Mouse (Mus musculus): Measurements from ENCODE around the gene Gjd3. TPM values are rescaled to one million over a fixed set of nuclear protein-coding genes. Genes with fewer than 3 reads are reported as not detected.

The Gjd3 gene
- polyA plus RNA-seq, 1 experiment from 2014 or later = not detected

DNA sequence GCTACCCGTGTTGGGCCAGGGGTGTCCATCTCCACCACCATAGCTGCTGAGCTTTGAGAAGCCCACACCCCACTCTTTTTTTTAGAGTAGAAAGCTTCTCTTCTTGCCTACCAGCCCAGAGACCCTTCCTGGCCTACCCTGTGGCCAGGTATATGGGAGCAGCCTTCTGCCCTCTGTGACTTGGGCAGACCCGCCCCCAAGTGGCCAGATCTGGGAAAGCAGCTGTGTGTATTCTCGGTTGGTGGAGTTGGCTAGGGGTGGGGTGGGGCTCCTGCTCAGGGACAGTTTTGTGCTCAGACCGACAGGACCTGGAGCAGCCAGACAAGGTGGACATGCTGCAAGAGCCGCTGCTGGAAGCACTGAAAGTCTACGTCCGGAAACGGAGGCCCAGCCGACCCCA, 10.6 kb downstream of the Gjd3 start:
- Histone ChIP-seq H3K79me2 (ENCODE audit: inconsistent target) (no peaks in the 10 kb centered on the region), H3K36me3 (ENCODE audit: inconsistent target) (peaks cover 49% of the 10 kb centered on the region; the same call in 1 of the 2 replicates), H3K27ac (no peak overlapping the region), H3K4me3 (ENCODE audit: inconsistent target) (no peak overlapping the region)
- 58% methylated on average over 9 of the region's 9 CpGs for WGBS (ENCODE audit: missing documents)

GRCm38 (mm10) chr11:98971316-98972031, 11.3 kb downstream of the Gjd3 start:
- H3K27ac ChIP-seq = no peak overlapping the region
- H3K36me3 ChIP-seq (ENCODE audit: inconsistent target) = peaks cover 55% of the 10 kb centered on the region; the same call in 1 of the 2 replicates
- H3K4me3 ChIP-seq (ENCODE audit: inconsistent target) = no peak overlapping the region
- 89% methylated on average over 19 of the region's 23 CpGs for WGBS (ENCODE audit: missing documents)
- no peaks in the 10 kb centered on the region; the same call in 1 of the 2 replicates for H3K79me2 ChIP-seq (ENCODE audit: inconsistent target)

DNA sequence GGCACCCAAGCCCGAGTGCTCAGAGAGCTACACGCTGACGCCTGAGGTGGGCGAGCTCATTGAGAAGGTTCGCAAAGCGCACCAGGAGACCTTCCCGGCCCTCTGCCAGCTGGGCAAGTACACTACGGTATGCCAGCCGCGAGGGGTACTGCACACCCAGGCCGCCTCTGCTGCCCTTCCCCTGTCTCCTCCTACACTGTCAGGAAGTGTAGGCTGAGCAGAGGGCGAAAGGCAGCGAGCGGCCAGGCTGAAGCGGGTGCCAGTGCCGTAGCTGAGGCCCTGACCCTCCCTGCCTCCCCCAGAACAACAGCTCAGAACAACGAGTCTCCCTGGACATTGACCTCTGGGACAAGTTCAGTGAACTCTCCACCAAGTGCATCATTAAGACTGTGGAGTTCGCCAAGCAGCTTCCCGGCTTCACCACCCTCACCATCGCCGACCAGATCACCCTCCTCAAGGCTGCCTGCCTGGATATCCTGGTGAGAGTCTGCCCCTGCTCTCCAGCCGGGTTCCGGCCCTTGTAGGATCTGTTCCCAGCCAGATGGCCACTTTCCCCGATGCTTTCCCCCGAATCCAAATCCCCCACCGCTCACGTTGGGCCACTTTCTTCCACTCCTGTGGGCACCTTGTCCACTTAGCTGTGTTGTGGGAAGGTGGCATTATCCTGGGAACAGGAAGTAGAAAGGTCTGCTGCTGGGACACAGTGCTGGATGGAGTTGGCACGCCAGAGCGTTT, 12.5 kb downstream of the Gjd3 start:
- 95% methylated on average over 29 of the region's 29 CpGs for WGBS (ENCODE audit: missing documents)
- no peak overlapping the region for H3K4me3 ChIP-seq (ENCODE audit: inconsistent target)
- peaks cover 55% of the 10 kb centered on the region; the same call in 1 of the 2 replicates for H3K36me3 ChIP-seq (ENCODE audit: inconsistent target)
- H3K27ac ChIP-seq = no peak overlapping the region
- H3K79me2 ChIP-seq (ENCODE audit: inconsistent target) = peaks cover 7% of the 10 kb centered on the region; the same call in 1 of the 2 replicates

GRCm38 (mm10) chr11:98969496-98969927, 13.3 kb downstream of the Gjd3 start:
- Histone ChIP-seq H3K27ac (no peak overlapping the region), H3K79me2 (ENCODE audit: inconsistent target) (peaks cover 15% of the 10 kb centered on the region; the same call in 1 of the 2 replicates), H3K36me3 (ENCODE audit: inconsistent target) (peaks cover 55% of the 10 kb centered on the region; the same call in 1 of the 2 replicates), H3K4me3 (ENCODE audit: inconsistent target) (no peak overlapping the region)
- WGBS (ENCODE audit: missing documents) = 71% methylated on average over 13 of the region's 17 CpGs

DNA sequence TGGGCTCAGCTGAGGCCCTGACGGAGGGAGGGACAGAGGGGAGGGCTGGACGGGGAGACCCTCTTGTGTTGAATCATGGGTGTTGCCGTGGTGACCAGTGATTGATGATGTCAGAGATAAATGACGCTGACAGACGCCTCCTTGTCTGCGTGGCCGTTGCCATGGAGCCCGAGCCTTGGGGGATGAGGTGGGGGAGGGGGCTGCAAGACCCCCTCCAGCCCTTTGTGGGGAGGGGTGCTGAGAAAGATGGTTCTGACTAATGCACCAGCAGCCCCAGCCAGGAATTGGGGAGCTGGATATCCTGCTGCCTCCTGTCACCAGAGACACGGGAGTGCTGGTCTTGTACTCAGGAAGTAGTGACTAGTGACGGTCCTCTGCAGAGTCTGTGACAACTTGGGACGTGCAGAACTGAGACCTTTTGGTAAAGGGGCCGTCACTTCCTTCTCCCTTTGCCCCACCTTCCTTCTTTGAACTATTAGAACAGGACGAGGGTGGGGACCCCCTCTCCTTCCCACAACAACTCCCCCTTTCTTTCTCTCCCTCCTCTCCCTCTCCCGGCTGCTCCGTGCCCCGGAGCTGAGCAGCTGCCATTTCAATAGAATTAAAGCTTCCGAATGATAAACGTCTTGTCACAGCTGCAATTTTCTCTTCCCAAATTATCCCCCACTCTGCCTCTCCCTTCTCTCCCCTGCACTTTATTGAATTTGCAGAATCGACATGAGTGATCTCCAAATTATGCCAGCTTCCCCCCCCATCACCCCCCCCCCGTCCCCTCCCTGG, 13.9 kb downstream of the Gjd3 start:
- 33% methylated on average over 13 of the region's 20 CpGs for WGBS (ENCODE audit: missing documents)
- no peak overlapping the region for H3K27ac ChIP-seq
- peaks cover 51% of the 10 kb centered on the region; the same call in 1 of the 2 replicates for H3K36me3 ChIP-seq (ENCODE audit: inconsistent target)

DNA sequence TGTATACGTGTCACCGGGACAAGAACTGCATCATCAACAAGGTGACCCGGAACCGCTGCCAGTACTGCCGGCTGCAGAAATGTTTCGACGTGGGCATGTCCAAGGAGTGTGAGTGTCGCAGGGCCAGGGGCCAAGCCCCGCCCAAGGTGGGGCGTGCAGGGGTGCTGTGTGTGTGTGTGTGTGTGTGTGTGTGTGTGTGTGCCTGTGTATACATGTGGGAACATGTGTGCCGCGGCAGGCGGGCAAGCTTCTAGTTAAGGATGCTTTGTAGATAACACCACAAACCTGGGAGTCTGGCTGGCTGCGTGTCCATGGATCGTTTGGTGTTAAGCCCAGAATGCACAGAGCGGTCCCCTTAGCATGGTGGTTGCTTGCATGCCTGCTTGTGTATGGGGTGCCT, 14.7 kb downstream of the Gjd3 start:
- 93% methylated on average over 14 of the region's 16 CpGs for WGBS (ENCODE audit: missing documents)
- Histone ChIP-seq H3K4me3 (ENCODE audit: inconsistent target) (no peak overlapping the region), H3K27ac (no peak overlapping the region), H3K36me3 (ENCODE audit: inconsistent target) (peaks cover 48% of the 10 kb centered on the region; the same call in 1 of the 2 replicates), H3K79me2 (ENCODE audit: inconsistent target) (peaks cover 28% of the 10 kb centered on the region; the same call in 1 of the 2 replicates)

More for the DNA sequence above, 13.9 kb downstream of the Gjd3 start:
- Histone ChIP-seq H3K4me3 (ENCODE audit: inconsistent target) (no peak overlapping the region), H3K79me2 (ENCODE audit: inconsistent target) (peaks cover 21% of the 10 kb centered on the region; the same call in 1 of the 2 replicates)

- Histone ChIP-seq H3K36me3 (ENCODE audit: inconsistent target) (peaks cover 38% of the 10 kb centered on the region; the same call in 1 of the 2 replicates), H3K79me2 (ENCODE audit: inconsistent target) (peaks cover 43% of the 10 kb centered on the region; the same call in 1 of the 2 replicates), H3K27ac (no peak overlapping the region), H3K4me3 (ENCODE audit: inconsistent target) (no peak overlapping the region)
- whole genome bisulfite sequencing (ENCODE audit: missing documents) = 78% methylated on average over 7 of the region's 9 CpGs
These were observed 16.2 kb downstream of the Gjd3 start for GRCm38 (mm10) chr11:98966499-98967141.

GRCm38 (mm10) chr11:98965416-98966077, 17.3 kb downstream of the Gjd3 start:
- Histone ChIP-seq H3K4me3 (ENCODE audit: inconsistent target) (no peak overlapping the region), H3K27ac (no peak overlapping the region), H3K36me3 (ENCODE audit: inconsistent target) (peaks cover 27% of the 10 kb centered on the region; the same call in 1 of the 2 replicates), H3K79me2 (ENCODE audit: inconsistent target) (peaks cover 52% of the 10 kb centered on the region; the same call in 1 of the 2 replicates)
- 86% methylated on average over 6 of the region's 11 CpGs for WGBS (ENCODE audit: missing documents)

DNA sequence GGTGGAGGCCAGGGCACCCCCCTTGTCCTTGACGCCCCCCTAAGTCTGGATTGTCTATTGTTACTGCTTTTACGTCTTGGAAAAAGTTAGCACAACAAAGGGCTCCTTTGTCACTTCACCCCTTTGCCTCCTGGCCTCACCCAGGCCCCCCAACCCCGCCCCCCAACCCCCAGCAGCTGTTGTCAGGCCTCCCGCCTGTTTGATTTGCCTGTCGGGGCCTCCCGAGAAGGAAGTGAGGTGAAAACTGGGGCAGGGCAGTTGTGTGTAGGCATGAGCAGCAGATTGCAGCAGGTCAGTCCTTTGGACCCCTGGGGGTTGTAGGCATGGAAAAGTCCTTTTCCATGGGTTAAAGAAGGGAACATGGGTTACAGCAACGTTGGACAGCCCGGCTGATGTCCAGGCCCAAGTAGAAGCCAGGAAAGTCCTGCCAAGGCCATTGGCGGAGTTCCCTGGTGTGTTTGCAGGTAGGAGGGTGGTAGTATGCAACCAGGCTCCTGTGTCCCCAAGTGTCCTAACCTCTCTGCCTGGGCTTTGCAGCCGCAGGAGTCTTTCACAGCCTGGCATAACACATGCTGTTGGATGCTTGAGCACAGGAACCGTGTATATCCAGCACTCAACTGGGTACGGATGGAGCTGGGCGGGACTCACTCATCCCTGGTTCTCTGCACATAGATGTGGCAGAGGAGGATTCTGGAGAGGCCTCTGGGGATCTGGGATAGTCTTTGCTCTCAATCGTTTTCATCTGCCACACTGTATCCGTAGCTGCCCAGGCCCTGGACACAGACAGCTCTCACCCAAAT, 18.0 kb downstream of the Gjd3 start:
- whole genome bisulfite sequencing (ENCODE audit: missing documents) = 77% methylated on average over 15 of the region's 15 CpGs
- H3K27ac ChIP-seq = no peak overlapping the region
- H3K79me2 ChIP-seq (ENCODE audit: inconsistent target) = peaks cover 52% of the 10 kb centered on the region; the same call in 1 of the 2 replicates
- H3K4me3 ChIP-seq (ENCODE audit: inconsistent target) = no peak overlapping the region
- H3K36me3 ChIP-seq (ENCODE audit: inconsistent target) = peaks cover 20% of the 10 kb centered on the region; the same call in 1 of the 2 replicates

DNA sequence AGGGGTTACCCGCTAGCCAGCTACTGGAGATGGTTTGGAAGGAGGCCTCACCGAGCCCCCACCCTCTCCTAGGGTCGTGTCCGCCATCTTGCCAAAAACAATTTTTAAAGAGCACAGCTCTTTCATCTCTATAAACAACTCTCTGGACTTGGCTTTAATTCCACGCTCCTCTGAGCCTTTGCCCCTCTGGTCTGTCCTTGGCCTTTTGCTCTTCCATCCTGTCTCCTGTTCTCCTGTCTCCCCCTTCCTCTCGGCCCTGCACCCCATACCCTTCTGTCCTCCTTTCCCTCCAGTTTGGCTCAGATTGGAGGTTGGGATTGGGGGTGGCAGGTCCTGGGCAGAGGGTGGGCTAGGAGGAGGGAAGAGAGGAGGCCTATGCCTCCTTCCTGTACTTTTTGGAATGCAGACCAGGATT, 18.6 kb downstream of the Gjd3 start:
- no peak overlapping the region for H3K27ac ChIP-seq
- 63% methylated on average over 6 of the region's 6 CpGs for WGBS (ENCODE audit: missing documents)

DNA sequence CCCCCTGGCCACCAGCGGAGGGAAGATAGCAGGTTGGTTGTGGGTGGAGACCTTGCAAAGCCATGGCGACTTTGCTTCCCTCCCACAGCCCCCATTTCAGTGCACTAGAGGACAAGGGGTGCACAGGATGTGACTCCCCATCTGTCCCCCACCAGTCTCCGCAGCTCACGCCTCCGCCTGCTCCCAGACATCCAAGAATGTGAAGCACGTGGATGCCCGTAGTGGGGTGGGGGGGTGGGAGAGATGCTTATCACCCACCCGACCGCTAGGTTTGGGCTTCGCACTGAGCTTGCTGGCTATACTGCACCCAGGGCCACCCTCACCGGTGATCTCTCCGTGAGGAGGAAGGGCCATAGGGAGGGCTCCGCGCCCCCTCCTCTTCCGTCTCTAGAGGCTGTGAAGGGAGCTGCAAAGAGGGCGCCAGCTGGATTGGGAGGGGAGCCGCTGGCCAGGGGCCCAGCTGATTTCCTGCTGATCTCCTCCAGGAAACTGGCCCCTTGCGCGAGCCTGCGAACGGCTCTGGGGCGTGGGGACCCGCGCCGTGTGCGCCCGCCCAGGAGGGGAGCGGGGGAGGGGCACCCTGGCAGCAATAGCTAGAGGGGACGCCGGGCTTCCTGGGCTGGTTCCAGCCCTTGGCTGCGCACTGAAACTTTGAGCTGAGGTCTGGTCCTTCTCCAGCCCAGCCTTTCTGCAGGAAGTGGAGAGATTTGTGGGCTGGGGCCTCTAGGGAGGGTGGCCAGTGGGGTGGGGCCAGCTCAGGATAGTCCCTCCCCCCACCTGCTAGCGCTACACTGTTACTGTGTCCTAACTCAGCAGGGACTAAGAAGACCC, 19.4 kb downstream of the Gjd3 start:
- H3K36me3 ChIP-seq (ENCODE audit: inconsistent target) = peaks cover 15% of the 10 kb centered on the region; the same call in 1 of the 2 replicates
- WGBS (ENCODE audit: missing documents) = 10% methylated on average over 32 of the region's 32 CpGs
- H3K4me3 ChIP-seq (ENCODE audit: inconsistent target) = no peak overlapping the region; the same call in 1 of the 2 replicates
- peaks cover 52% of the 10 kb centered on the region; the same call in 1 of the 2 replicates for H3K79me2 ChIP-seq (ENCODE audit: inconsistent target)
- no peak overlapping the region for H3K27ac ChIP-seq

More for the DNA sequence above, 18.6 kb downstream of the Gjd3 start:
- no peak overlapping the region for H3K4me3 ChIP-seq (ENCODE audit: inconsistent target)
- peaks cover 17% of the 10 kb centered on the region; the same call in 1 of the 2 replicates for H3K36me3 ChIP-seq (ENCODE audit: inconsistent target)
- H3K79me2 ChIP-seq (ENCODE audit: inconsistent target) = peaks cover 52% of the 10 kb centered on the region; the same call in 1 of the 2 replicates

Data from macrophage (primary cell).